Mouse (Mus musculus) retina, postnatal 7 days (tissue): ENCODE results near the gene Tnfsf10.

Experiments used
- DNase-seq: peaks from one replicate; pipeline ENCODE4 v3.0.0-alpha.2; 2012; ENCODE audit warnings: low read depth, low spot score

The Tnfsf10 gene

GRCm38 (mm10) chr3:27371276-27371621 is 54.4 kb downstream of the Tnfsf10 start, which contains the start of gene Ghsr:
TSS of gene Ghsr (plus strand) at chr3:27371351.
- DNase-seq = no peak

GRCm38 (mm10) chr3:27371725-27372650 is 55.2 kb downstream of the Tnfsf10 start:
- no peak for DNase-seq

- DNase-seq = no peak
Measured at GRCm38 (mm10) chr3:27374396-27374795, 57.6 kb downstream of the Tnfsf10 start.

- DNase-seq = no peak
Measured at GRCm38 (mm10) chr3:27377935-27378334, 61.1 kb downstream of the Tnfsf10 start.

GRCm38 (mm10) chr3:27384836-27385235 is 68.0 kb downstream of the Tnfsf10 start:
- DNase-seq = no peak

- no peak for DNase-seq
Measured at GRCm38 (mm10) chr3:27389923-27390322, 73.1 kb downstream of the Tnfsf10 start.
